Mouse (Mus musculus) C2C12 (cell line): ENCODE data around the gene Rab40c. TPM values are rescaled to one million over a fixed set of nuclear protein-coding genes. Genes with fewer than 3 reads are reported as not detected.

Source experiments
- H3K27me3 ChIP-seq: one replicate; pipeline ENCODE4 v1.6.1; 2011; ENCODE audit not compliant: control insufficient read depth, insufficient read depth, insufficient read length
- H3K36me3 ChIP-seq: one replicate; pipeline ENCODE4 v1.6.1; 2011; ENCODE audit not compliant: control insufficient read depth, insufficient read depth
- H3K4me3 ChIP-seq: one replicate; pipeline ENCODE4 v1.5.1; 2011; ENCODE audit warnings: mild to moderate bottlenecking, control low read depth; ENCODE audit not compliant: poor library complexity, insufficient read depth, severe bottlenecking
- H3K79me2 ChIP-seq: one replicate; pipeline ENCODE4 v1.6.1; 2011; ENCODE audit not compliant: control insufficient read depth, insufficient read depth
- H3K79me3 ChIP-seq: one replicate; pipeline ENCODE4 v1.6.1; 2011; ENCODE audit warnings: low read depth, control low read depth
- H3ac ChIP-seq: one replicate; pipeline ENCODE3; 2011; ENCODE audit warnings: low read depth; ENCODE audit not compliant: control insufficient read depth, insufficient read length
- CEBPB ChIP-seq: IDR thresholded peaks from one replicate; pipeline ENCODE4 v1.6.1; 2011; ENCODE audit warnings: low read depth, mild to moderate bottlenecking, control low read depth, moderate library complexity
- CTCF ChIP-seq: IDR thresholded peaks from one replicate; pipeline ENCODE4 v1.5.1; 2011; ENCODE audit not compliant: control insufficient read depth, insufficient read depth, insufficient read length
- FOSL1 ChIP-seq: IDR thresholded peaks from one replicate; pipeline ENCODE4 v1.8.0; 2011; ENCODE audit warnings: mild to moderate bottlenecking, low read length; ENCODE audit not compliant: poor library complexity, insufficient read depth, severe bottlenecking
- MAX ChIP-seq: IDR thresholded peaks from one replicate; pipeline ENCODE4 v1.6.1; 2011; ENCODE audit warnings: mild to moderate bottlenecking, control low read depth
- MYOD1 ChIP-seq: IDR thresholded peaks from one replicate; pipeline ENCODE4 v1.6.1; 2011; ENCODE audit warnings: low read depth; ENCODE audit not compliant: control insufficient read depth, insufficient read length
- MYOG ChIP-seq: IDR thresholded peaks from one replicate; pipeline ENCODE4 v1.6.1; 2011; ENCODE audit not compliant: control insufficient read depth, insufficient read length; ENCODE audit errors: extremely low read depth
- USF1 ChIP-seq: IDR thresholded peaks from one replicate; pipeline ENCODE4 v1.6.1; 2011; ENCODE audit warnings: low read depth, mild to moderate bottlenecking, control low read depth, moderate library complexity
- polyA plus RNA-seq: library from polyadenylated mRNA; unstranded; fragments of >200 nt; fragmentation: generic; extraction: Trizol; gene quantifications from one replicate; pipeline ENCODE4 v1.2.1, GENCODE M21; 2012; ENCODE audit warnings: missing spikeins

Gene Rab40c
- polyA plus RNA-seq, 1 experiment, result 14.4 TPM

DNA sequence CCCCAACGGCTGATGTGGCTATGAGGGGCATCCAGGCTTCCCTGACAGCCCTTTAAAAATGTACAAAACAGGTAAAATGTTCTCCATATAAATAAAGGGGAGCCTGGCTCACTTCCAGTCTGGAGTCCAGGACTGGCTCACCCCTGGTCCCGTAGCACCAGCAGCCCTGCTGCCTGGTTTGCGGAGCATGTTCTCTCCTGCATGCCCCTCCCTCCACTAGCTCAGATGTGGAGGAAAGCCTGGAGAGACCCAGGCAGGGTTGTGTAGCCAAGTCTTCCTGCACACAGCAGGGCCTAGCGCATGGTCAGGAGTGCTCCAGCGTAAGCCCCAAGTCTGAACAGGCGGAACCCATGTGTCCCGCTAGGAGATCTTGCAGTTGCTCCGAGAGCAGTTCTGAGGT lies 36.3 kb downstream of the Rab40c start:
- TF ChIP-seq USF1 (no peak), MYOD1 (no peak), CTCF (no peak), CEBPB (no peak), MYOG (no peak), MAX (no peak)
- H3K36me3 ChIP-seq, result peaks cover 16% of the 10 kb centered on the region
- no peaks in the 10 kb centered on the region for H3K79me3 ChIP-seq
- no peak overlapping the region for H3K4me3 ChIP-seq
- H3K27me3 ChIP-seq, result no peaks in the 10 kb centered on the region
- H3ac ChIP-seq, result no peak overlapping the region
- H3K79me2 ChIP-seq, result no peaks in the 10 kb centered on the region

DNA sequence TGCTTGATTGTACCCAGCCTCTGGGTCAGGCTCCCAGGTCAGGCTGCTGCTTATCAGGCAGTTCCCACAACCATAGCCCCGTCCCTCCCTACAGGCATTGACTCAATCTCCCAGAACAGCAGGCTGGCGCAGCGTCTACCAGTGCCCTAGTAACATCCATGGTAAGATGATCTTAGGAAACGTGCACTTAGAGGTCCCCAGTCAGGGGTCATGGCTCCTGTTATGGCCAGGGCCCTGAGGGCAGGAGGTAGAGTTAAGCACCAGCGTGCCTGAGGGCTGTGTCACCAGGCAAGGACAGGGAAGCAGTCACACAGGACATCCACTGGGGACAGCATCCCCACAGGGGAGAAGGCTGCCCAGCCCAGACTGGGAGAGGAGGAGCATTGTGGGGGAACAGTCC lies 37.2 kb downstream of the Rab40c start:
- TF ChIP-seq MYOG (no peak), MAX (no peak), FOSL1 (no peak), MYOD1 (no peak), CTCF (no peak), USF1 (no peak), CEBPB (no peak)
- Histone ChIP-seq H3K4me3 (no peak overlapping the region), H3ac (no peak overlapping the region), H3K27me3 (no peaks in the 10 kb centered on the region), H3K79me3 (no peaks in the 10 kb centered on the region), H3K79me2 (no peaks in the 10 kb centered on the region), H3K36me3 (peaks cover 17% of the 10 kb centered on the region)

DNA sequence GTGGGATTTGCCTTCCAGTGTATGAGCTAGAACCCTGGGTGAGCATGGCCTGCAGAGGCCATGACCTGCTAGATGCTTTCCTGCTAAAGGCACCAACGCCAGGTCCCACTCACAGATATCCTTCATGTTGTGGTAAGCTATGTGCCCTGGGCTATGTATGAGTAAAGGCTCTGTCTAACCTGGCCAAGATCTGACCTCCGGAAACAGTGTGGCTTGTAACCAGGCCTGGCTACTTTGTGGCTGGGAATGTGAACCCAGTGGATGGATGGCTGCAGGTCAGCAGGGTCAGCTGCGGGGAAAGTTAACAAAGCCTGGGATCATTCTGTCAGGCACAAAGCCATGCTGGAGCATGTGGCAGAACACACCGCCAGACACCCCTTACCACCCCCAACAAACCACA lies 37.8 kb downstream of the Rab40c start:
- H3K79me3 ChIP-seq, result no peaks in the 10 kb centered on the region
- TF ChIP-seq CEBPB (no peak), USF1 (no peak), CTCF (no peak), MYOD1 (no peak), MYOG (no peak), MAX (no peak), FOSL1 (no peak)
- H3K4me3 ChIP-seq, result no peak overlapping the region
- H3ac ChIP-seq, result no peak overlapping the region
- peaks cover 17% of the 10 kb centered on the region for H3K36me3 ChIP-seq
- peaks cover under 1% of the 10 kb centered on the region for H3K79me2 ChIP-seq
- no peaks in the 10 kb centered on the region for H3K27me3 ChIP-seq

DNA sequence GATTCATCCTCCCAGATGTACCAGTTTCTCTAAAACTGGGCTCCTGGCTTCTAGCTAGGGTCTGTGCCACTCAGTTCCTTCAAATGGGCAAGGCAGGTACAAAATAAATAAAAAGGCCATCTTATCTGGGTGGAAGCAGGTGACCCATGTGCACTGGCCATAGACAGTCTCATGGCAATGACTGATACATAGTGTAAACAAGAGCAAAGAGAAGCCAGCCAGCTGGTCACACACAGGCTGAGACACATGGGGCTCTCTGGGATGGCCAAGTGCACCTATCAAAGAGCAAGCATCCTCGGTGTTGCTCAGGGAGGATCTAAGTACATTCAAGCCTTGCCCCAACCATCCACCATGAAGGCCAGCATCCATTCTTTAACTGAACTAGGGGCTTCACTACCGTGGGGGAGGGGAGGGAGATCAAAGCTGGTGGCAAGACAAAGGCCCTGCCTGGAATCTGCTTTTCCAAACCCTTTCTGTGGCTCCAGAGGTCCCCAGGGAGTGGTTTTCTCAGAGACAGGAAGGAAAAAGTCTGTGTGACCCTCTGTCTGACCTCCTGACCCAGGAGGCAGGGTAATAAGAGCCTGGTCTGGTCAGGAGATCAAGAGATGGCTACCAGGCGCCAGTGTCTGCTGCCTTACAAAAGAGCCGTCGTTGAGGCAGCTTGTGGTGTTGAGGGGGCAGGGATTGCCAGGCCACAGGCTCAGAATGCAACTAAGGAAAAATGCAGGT lies 38.5 kb downstream of the Rab40c start:
- Histone ChIP-seq H3K36me3 (peaks cover 17% of the 10 kb centered on the region), H3K79me3 (no peaks in the 10 kb centered on the region), H3K79me2 (peaks cover 6% of the 10 kb centered on the region), H3ac (no peak overlapping the region), H3K4me3 (no peak overlapping the region), H3K27me3 (no peaks in the 10 kb centered on the region)
- no peak for TF ChIP-seq MYOD1
- no peak for TF ChIP-seq CTCF
- no peak for TF ChIP-seq FOSL1
- no peak for TF ChIP-seq CEBPB
- TF ChIP-seq MYOG, result no peak
- TF ChIP-seq USF1, result no peak
- TF ChIP-seq MAX, result no peak

DNA sequence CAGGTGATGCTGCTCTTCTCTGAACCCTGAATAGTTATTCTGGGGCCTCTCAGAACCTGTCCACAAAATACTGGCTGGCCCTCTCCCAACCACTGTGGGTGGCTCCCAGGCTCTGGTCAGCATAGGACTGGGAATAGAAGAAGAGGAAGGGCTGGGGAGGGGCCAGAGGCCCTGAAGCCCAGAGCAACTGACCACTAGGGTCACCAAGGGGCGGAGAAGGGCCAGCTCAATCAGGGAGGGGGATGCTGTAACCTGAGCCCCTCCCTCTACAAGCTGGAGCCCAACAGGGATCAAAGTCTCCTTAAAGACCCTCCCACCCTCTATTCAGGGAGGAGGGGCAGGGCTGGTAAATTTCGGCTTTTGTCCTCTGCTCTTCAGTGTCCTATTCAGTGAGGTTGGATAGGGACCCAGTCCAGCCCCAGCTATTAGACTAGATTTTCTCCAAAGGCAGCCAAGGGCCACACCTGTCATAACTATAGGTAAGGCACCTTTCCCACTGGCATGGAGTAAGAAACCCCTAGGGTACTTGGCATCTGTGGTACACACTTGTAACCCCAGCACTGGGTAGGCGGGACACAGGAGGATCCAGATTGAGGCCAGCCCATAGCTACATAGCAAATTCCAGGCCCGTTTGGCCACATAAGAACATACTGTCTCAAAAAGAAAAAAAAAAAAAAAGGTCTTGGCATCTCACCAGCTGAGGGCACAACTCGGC lies 39.2 kb downstream of the Rab40c start, which contains the start of gene Wfikkn1:
Gene Wfikkn1, minus strand, starts transcription at position 663 of the 715 bp plus-strand sequence.
- no peak for TF ChIP-seq CEBPB
- Histone ChIP-seq H3K4me3 (no peak within 1 kb of the TSS), H3ac (no peak within 1 kb of the TSS), H3K36me3 (peaks cover 17% of the 10 kb centered on the region), H3K79me2 (peaks cover 8% of the 10 kb centered on the region), H3K27me3 (no peaks in the 10 kb centered on the region), H3K79me3 (no peaks in the 10 kb centered on the region)

DNA sequence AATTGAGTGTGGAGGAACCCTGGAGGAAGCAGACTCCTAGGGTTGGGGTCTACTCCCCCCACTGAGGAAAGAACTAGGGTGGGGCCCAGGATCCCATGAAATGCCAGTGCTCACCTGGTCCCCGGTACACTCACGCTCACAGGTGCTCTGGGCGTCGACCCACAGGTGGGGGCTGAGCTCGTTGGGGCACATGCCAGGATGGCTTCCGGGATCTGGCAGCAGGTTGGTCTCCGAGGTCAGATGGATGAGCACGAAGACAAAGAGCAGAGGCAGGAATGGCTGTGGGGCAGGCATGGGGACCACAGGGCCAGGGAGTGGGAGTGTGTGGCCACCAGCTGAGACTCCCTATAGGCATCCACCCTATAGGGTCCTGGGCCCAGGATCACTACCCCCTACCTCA lies 39.8 kb downstream of the Rab40c start:
- no peak overlapping the region for H3ac ChIP-seq
- H3K79me3 ChIP-seq, result no peaks in the 10 kb centered on the region
- TF ChIP-seq CTCF (no peak), CEBPB (no peak), MYOD1 (no peak), USF1 (no peak), MAX (no peak), MYOG (no peak), FOSL1 (no peak)
- no peak overlapping the region for H3K4me3 ChIP-seq
- peaks cover 17% of the 10 kb centered on the region for H3K36me3 ChIP-seq
- peaks cover 8% of the 10 kb centered on the region for H3K79me2 ChIP-seq
- no peaks in the 10 kb centered on the region for H3K27me3 ChIP-seq
